Mouse (Mus musculus): ENCODE measurements around the gene Ift81. TPM values are rescaled to one million over a fixed set of nuclear protein-coding genes. Genes with fewer than 3 reads are reported as not detected.

Ift81 gene
- total and polyA plus RNA-seq, 2 experiments: 0.38 to 3.0 TPM

DNA sequence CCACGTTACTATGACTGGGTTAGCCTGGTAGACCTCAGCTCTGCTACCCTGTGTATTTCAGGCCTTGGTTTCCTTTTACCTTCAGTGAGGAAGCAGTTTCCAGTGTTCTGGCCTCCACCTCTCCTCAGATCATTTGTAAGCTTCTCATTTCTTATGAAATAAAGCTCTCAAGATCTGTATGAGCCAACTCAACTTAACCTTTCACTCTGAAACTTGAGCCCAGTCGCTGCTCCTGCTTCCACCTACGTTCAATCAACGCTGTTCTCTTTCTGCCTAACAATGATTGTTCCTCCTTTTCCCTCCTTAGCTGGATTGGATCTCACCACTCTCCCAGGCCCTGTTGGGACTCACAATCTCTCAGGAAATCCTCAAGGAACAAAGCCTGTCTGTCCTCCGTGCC, 2.7 kb downstream of the Ift81 start:
- no peak for TF ChIP-seq POLR2A (IDR thresholded peaks at IDR 0.05; ENCODE audit: extremely low read depth, insufficient read depth, low read length)
- no peak for TF ChIP-seq CTCF (IDR thresholded peaks at IDR 0.05; ENCODE audit: low read depth, low read length)
- H3K4me1 ChIP-seq (ENCODE audit: control insufficient read depth, insufficient read depth, low read length): peaks cover 3% of the 10 kb centered on the region; the same call in 1 of the 2 replicates

DNA sequence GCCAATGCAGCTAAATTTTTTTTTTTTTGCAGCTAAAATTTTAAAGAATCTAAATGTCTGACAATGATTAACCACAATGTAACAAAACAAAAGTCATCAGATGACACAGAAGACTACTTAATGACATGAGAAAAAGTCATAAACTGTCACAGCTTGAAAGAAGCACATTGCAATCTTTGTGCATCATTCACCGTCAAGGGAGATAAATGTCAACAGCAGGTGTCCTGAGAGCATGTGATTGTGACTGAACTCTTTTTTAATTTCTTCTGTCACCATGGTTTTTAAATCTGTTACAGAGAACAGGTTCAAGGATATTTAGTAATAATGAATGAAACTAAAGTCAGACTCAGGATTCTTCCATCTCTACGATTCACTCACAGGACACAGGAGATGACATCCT, 9.4 kb downstream of the Ift81 start:
- H3K79me2 ChIP-seq (ENCODE audit: control insufficient read depth, insufficient read depth, low read length): no peaks in the 10 kb centered on the region
- no peak overlapping the region for H3K27ac ChIP-seq (replicated peaks; ENCODE audit: insufficient read depth, low read depth, low read length)
- no peaks in the 10 kb centered on the region for H3K4me1 ChIP-seq (ENCODE audit: control insufficient read depth, insufficient read depth, low read length)
- no peak overlapping the region for H3K4me3 ChIP-seq (ENCODE audit: insufficient read depth, low read depth, low read length)
- no peaks in the 10 kb centered on the region for H3K27me3 ChIP-seq (ENCODE audit: control insufficient read depth, insufficient read depth, low read length)
- TF ChIP-seq CTCF (IDR thresholded peaks at IDR 0.05; ENCODE audit: low read depth, low read length): no peak
- no peak for TF ChIP-seq POLR2A (IDR thresholded peaks at IDR 0.05; ENCODE audit: extremely low read depth, insufficient read depth, low read length)
- WGBS: 95% methylated on average over 2 of the region's 2 CpGs
- no peak overlapping the region for H3K9ac ChIP-seq (ENCODE audit: low read depth, low read length)
- 0 out of 2 replicates have a peak, but pooled peaks cover 4% of the 10 kb centered on the region for H3K36me3 ChIP-seq (ENCODE audit: control insufficient read depth, insufficient read depth, low read length)
- no peak for DNase-seq (ENCODE audit: extremely low read depth, low read depth, low spot score)

More for the DNA sequence above, 2.7 kb downstream of the Ift81 start:
- no peak overlapping the region for H3K9ac ChIP-seq (ENCODE audit: low read depth, low read length)
- H3K36me3 ChIP-seq (ENCODE audit: control insufficient read depth, insufficient read depth, low read length): no peaks in the 10 kb centered on the region
- no peak overlapping the region for H3K4me3 ChIP-seq (ENCODE audit: insufficient read depth, low read depth, low read length)
- no peaks in the 10 kb centered on the region for H3K27me3 ChIP-seq (ENCODE audit: control insufficient read depth, insufficient read depth, low read length)
- no peak overlapping the region for H3K27ac ChIP-seq (replicated peaks; ENCODE audit: insufficient read depth, low read depth, low read length)
- no peak for DNase-seq (ENCODE audit: extremely low read depth, low read depth, low spot score)
- H3K79me2 ChIP-seq (ENCODE audit: control insufficient read depth, insufficient read depth, low read length): no peaks in the 10 kb centered on the region
- WGBS: 81% methylated on average over 5 of the region's 5 CpGs

DNA sequence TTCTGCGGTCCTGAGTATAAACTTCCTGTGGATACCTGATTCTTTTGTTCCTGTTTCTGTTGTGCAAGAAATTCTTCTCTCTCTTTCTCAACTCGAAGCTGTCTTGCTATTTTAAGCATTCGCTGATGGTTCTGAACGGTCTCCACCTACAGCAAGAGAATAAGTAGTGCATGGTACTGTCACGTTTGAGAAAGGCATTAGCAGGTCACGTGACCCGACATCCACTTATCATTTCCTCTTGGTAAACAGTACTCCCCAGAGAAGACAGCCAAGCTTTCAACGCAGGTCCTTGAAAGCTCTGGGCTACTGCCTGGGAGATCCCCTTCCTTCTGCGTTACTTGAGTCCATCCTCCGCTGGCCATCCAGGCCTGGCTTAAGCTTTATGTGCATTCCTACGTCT, 12.1 kb downstream of the Ift81 start:
- no peak overlapping the region for H3K9ac ChIP-seq (ENCODE audit: low read depth, low read length)

DNA sequence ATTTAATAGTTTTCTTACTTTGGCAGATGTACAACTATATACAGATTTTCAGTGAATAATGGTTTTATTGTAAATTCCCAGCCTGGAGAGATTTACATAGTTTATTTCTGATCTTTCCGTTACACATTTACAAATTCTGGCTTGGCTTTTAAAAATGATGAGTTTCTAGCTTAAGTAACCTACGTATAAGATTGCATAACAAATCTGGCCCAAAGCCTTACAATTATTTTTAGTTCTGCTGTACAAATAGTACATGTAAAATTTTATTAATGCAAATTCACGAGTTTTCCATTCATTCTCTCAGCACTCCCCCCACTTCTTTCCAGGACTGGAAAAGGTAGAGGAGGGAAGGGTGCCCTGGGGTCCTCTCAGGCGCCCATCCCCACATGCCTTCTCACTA, 18.8 kb downstream of the Ift81 start:
- no peaks in the 10 kb centered on the region for H3K36me3 ChIP-seq (ENCODE audit: control insufficient read depth, insufficient read depth, low read length)
- H3K9ac ChIP-seq (ENCODE audit: low read depth, low read length): no peak overlapping the region
- no peaks in the 10 kb centered on the region for H3K27me3 ChIP-seq (ENCODE audit: control insufficient read depth, insufficient read depth, low read length)
- H3K79me2 ChIP-seq (ENCODE audit: control insufficient read depth, insufficient read depth, low read length): no peaks in the 10 kb centered on the region
- no peaks in the 10 kb centered on the region for H3K4me1 ChIP-seq (ENCODE audit: control insufficient read depth, insufficient read depth, low read length)
- TF ChIP-seq CTCF (IDR thresholded peaks at IDR 0.05; ENCODE audit: low read depth, low read length) (no peak), POLR2A (IDR thresholded peaks at IDR 0.05; ENCODE audit: extremely low read depth, insufficient read depth, low read length) (no peak)
- H3K4me3 ChIP-seq (ENCODE audit: insufficient read depth, low read depth, low read length): no peak overlapping the region
- WGBS: 41% methylated on average over 4 of the region's 4 CpGs
- peak; percentile 80 for DNase-seq (ENCODE audit: extremely low read depth, low read depth, low spot score)
- H3K27ac ChIP-seq (replicated peaks; ENCODE audit: insufficient read depth, low read depth, low read length): no peak overlapping the region

More for the DNA sequence above, 12.1 kb downstream of the Ift81 start:
- H3K27ac ChIP-seq (replicated peaks; ENCODE audit: insufficient read depth, low read depth, low read length): no peak overlapping the region
- 0 out of 2 replicates have a peak, but pooled peaks cover 4% of the 10 kb centered on the region for H3K36me3 ChIP-seq (ENCODE audit: control insufficient read depth, insufficient read depth, low read length)
- no peak overlapping the region for H3K4me3 ChIP-seq (ENCODE audit: insufficient read depth, low read depth, low read length)
- peak; percentile 34 for DNase-seq (ENCODE audit: extremely low read depth, low read depth, low spot score)
- no peak for TF ChIP-seq CTCF (IDR thresholded peaks at IDR 0.05; ENCODE audit: low read depth, low read length)
- TF ChIP-seq POLR2A (IDR thresholded peaks at IDR 0.05; ENCODE audit: extremely low read depth, insufficient read depth, low read length): no peak
- H3K4me1 ChIP-seq (ENCODE audit: control insufficient read depth, insufficient read depth, low read length): no peaks in the 10 kb centered on the region
- 70% methylated on average over 11 of the region's 11 CpGs for WGBS
- H3K79me2 ChIP-seq (ENCODE audit: control insufficient read depth, insufficient read depth, low read length): no peaks in the 10 kb centered on the region
- no peaks in the 10 kb centered on the region for H3K27me3 ChIP-seq (ENCODE audit: control insufficient read depth, insufficient read depth, low read length)

DNA sequence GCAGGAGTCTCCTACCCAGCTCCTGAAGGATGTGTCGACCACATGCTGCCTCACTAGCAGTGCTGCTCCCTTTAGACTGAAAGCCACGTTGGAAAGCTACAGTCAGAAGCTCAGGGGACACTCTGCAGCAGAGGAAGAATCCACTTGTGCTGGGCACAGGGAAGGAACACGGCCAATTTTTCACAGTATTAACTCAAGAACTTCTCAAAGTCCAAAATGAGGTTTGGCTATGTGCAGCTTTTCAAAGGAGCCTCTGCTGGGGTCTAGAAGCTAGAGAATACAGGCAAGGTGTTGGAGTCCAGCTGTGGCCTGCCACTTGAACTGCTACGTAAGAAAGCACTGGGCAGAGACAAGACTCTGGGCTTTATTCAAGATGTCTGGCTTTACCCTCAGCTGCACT, 24.4 kb downstream of the Ift81 start:
- Histone ChIP-seq H3K4me3 (ENCODE audit: insufficient read depth, low read depth, low read length) (no peak overlapping the region), H3K27me3 (ENCODE audit: control insufficient read depth, insufficient read depth, low read length) (no peaks in the 10 kb centered on the region), H3K4me1 (ENCODE audit: control insufficient read depth, insufficient read depth, low read length) (no peaks in the 10 kb centered on the region), H3K36me3 (ENCODE audit: control insufficient read depth, insufficient read depth, low read length) (no peaks in the 10 kb centered on the region), H3K27ac (replicated peaks; ENCODE audit: insufficient read depth, low read depth, low read length) (no peak overlapping the region), H3K9ac (ENCODE audit: low read depth, low read length) (no peak overlapping the region), H3K79me2 (ENCODE audit: control insufficient read depth, insufficient read depth, low read length) (no peaks in the 10 kb centered on the region)
- DNase-seq (ENCODE audit: extremely low read depth, low read depth, low spot score): no peak
- TF ChIP-seq POLR2A (IDR thresholded peaks at IDR 0.05; ENCODE audit: extremely low read depth, insufficient read depth, low read length) (no peak), CTCF (IDR thresholded peaks at IDR 0.05; ENCODE audit: low read depth, low read length) (no peak)
- 76% methylated on average over 4 of the region's 4 CpGs for WGBS

DNA sequence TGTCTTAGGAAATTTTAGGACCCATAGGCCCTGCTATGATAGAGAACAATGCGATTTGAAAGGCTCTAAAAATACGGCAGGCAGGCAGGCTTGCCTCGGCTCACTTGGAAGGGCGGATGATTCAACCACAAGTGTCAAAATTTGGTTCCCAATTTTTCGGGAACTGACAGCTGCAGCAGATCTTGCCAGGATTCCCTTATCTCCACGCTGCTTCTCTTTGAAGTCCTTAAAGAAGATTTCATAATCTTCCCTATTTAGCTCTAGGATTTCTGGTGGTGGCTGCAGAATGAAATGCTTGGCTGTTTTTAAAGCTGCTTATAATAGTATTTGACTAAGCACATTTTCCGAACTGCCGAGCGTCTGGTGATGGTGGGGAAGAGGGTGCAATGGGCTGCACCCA, 28.8 kb downstream of the Ift81 start:
- 83% methylated on average over 9 of the region's 9 CpGs for WGBS
- Histone ChIP-seq H3K4me1 (ENCODE audit: control insufficient read depth, insufficient read depth, low read length) (peaks cover 3% of the 10 kb centered on the region; the same call in 1 of the 2 replicates), H3K4me3 (ENCODE audit: insufficient read depth, low read depth, low read length) (no peak overlapping the region), H3K27me3 (ENCODE audit: control insufficient read depth, insufficient read depth, low read length) (no peaks in the 10 kb centered on the region), H3K9ac (ENCODE audit: low read depth, low read length) (no peak overlapping the region), H3K27ac (replicated peaks; ENCODE audit: insufficient read depth, low read depth, low read length) (no peak overlapping the region), H3K36me3 (ENCODE audit: control insufficient read depth, insufficient read depth, low read length) (no peaks in the 10 kb centered on the region), H3K79me2 (ENCODE audit: control insufficient read depth, insufficient read depth, low read length) (no peaks in the 10 kb centered on the region)
- DNase-seq (ENCODE audit: extremely low read depth, low read depth, low spot score): no peak
- TF ChIP-seq POLR2A (IDR thresholded peaks at IDR 0.05; ENCODE audit: extremely low read depth, insufficient read depth, low read length) (no peak), CTCF (IDR thresholded peaks at IDR 0.05; ENCODE audit: low read depth, low read length) (no peak)
